Mouse (Mus musculus): ENCODE measurements at regions not wholly inside any gene's neighbourhood (a gene's known extent, or its start where the extent isn't known, plus 50 kb on each side); places are given as distances from the start of the nearest gene placed in this dataset.

- no peak for TF ChIP-seq CTCF (IDR thresholded peaks at IDR 0.05 in 2 of 3, conservative IDR thresholded peaks at IDR 0.05 in 1 of 3; ENCODE audit: control insufficient read depth in 1 of 3, insufficient read depth in 1 of 3, low read depth in 2 of 3, low read length in 3 of 3, poor library complexity in 1 of 3, severe bottlenecking in 1 of 3)
- no peak for TF ChIP-seq MAX (IDR thresholded peaks at IDR 0.05; ENCODE audit: low read length)
- no peak for TF ChIP-seq USF1 (IDR thresholded peaks at IDR 0.05; ENCODE audit: low read depth, low read length)
- TF ChIP-seq POLR2A (IDR thresholded peaks at IDR 0.05; ENCODE audit: control insufficient read depth in 1 of 2, insufficient read depth in 1 of 2, low read depth in 1 of 2, low read length in 2 of 2, poor library complexity in 1 of 2), result no peak
- TF ChIP-seq GATA1 (IDR thresholded peaks at IDR 0.05; ENCODE audit: low read depth, low read length), result no peak
- TF ChIP-seq GABPA (IDR thresholded peaks at IDR 0.05; ENCODE audit: low read depth, low read length), result no peak
- TF ChIP-seq TCF12 (IDR thresholded peaks at IDR 0.05; ENCODE audit: low read depth, low read length), result no peak
- no peak for TF ChIP-seq EP300 (IDR thresholded peaks at IDR 0.05; ENCODE audit: low read depth in 1 of 2, low read length in 2 of 2)
- no peak for TF ChIP-seq TAL1 (IDR thresholded peaks at IDR 0.05; ENCODE audit: low read length)
- no peak for TF ChIP-seq TBP (IDR thresholded peaks at IDR 0.05; ENCODE audit: low read depth, low read length)
These were observed 240.7 kb upstream of the Actbl2 start for GRCm38 (mm10) chr13:111014142-111014541.
